Mouse (Mus musculus) MN1 (cell line): ENCODE measurements around the gene Col4a2.

Experiments used
- DNase-seq: peaks from one replicate; pipeline ENCODE4 v3.0.0-alpha.2; 2016; ENCODE audit warnings: low spot score

Gene Col4a2

GRCm38 (mm10) chr8:11296282-11296943 lies 16.2 kb upstream of the Col4a2 start:
- DNase-seq, result no peak

GRCm38 (mm10) chr8:11297141-11297838 lies 15.3 kb upstream of the Col4a2 start:
- DNase-seq, result no peak

DNA sequence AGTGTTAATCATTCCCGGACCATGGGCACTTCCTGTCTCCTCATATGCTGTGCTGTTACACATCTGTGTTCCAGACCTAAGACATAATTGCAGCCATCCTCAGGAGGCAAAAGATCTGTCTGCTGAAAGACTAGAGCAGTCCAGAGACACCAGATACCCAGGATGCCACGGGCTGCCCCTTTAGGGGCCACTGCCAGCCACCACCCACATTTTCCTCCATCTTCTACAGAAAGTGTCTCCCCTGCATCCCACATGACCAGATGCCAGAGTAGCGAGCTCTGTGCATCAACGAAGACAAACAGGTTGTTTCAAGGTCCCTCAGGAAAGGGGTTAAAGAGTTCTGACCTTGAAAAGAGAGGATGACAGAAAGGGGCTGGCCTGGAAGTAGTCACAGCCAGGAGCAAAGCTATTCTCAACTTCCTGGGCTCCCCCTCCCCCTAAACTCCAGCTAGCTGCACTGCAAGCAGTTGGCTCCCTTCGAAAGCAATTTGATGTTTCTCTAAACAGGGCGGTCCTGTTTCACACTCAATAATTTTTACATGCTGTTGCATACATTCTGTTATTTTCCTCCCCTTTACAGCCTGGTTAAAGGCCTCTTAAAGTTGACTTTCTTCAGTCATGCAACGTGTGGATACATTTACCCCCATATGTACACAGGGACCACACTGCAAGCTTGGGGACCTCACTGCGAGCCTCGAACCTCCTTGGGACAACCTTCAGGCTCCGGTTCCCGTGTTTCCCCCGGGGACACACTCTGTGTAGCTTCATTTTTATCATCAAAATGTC lies 13.9 kb upstream of the Col4a2 start:
- DNase-seq, result no peak

- DNase-seq, result no peak
Measured at GRCm38 (mm10) chr8:11299317-11299602, 13.3 kb upstream of the Col4a2 start.

DNA sequence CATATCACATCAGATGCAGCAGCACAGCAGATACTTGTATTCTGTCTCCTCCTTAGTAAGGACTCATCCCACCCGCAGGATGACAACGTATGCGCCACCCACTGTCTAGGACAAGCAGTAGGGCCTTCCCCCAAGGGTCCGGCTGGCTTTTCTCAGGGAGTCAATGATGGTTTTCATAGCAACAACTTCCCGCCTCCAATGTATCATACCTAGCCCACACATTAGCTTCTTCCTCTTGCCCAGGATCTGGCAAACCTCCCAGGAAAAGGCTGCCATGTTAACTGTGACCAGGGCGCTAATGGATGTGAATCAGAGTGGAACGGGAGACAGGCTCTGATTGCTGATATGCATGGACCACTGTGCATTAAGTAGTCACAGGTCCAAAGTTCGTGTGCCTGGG lies 12.2 kb upstream of the Col4a2 start:
- peak; percentile 82 for DNase-seq

DNA sequence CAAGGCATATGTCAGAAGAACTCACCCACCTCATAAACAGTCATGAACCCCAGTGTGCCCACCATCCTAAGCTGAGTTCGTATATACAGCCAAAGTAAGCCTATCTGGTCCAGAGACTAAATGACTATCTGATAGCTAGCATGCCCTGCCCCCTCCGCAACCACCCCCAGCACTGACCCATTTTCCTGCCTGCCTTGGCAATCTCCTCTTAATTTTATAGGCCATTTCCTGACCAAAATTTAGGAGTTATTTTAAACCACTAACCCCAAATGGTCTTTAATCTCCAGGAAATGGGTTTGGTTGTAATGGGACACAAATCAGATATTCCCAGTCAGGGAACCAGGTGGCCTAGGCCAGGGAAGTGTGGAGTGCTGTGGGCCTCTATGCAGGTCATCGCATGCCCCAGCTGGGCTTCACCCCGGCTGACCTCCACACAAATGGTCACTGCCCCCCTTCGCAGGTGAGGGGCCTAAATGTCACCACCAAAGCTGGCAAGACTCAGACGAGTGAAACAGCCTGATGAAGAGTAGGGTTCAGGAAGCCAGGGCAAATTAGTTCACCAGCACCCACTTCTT lies 8.5 kb upstream of the Col4a2 start:
- DNase-seq, result no peak

DNA sequence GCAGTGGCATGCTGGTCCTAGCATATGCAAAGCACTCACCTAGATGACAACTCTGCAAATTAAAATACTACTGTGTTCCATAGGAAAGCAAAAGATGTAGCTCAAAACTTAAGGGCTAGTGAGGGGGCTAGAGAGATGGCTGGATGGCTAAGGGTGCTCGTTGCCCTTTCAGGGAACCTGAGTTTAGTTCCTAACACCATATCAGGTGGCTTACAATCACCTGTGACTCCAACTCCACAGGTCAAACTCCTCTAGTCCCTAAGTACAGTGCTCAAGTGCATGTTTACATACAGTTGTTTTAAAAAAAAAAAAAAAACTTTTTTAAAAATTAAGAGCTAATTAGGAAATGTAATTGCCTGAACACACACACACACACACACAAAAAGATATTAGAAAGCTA lies 7.1 kb upstream of the Col4a2 start:
- DNase-seq, result no peak

DNA sequence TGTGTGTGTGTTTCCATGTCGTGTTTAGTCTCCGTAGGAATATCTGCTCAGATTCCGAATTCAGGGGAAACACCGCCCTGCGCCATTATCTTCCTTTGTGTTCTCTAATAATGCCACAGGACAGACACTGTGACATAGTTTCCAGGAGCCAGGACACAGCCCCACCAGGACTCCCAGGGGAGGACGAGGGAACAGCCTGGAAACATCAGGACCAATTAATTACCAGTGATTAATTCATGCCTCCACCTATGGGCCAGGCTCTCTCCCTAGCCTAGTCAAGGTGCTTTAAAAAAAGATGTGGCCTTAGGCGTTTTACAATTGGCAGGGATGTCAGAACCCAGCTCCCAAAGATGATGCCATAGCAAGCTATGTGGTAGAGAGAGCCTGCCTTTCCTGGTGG lies 5.2 kb upstream of the Col4a2 start:
- DNase-seq, result no peak

- no peak for DNase-seq
Measured at GRCm38 (mm10) chr8:11308570-11308998, 4.0 kb upstream of the Col4a2 start.

- DNase-seq, result no peak
Measured at GRCm38 (mm10) chr8:11309226-11309625, 3.4 kb upstream of the Col4a2 start.

DNA sequence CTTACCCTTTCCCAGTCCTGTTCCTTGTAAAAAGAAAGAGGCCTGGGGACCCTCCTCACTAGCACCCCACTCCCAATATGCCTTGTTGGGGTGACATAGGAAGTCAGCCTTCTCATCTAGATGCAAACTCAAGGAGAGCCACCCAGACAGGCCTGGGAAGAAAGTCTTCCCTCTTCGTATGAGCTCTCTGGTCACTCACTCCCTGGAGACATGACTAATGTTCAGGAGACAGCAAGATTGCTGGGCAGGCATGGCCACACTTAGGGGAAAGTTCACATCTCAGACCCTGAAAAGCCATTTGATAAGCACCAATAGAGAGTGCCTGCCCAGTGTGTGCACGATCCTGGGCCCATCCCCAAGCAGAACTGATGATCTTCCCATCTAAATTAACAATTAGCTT lies 2.6 kb upstream of the Col4a2 start:
- no peak for DNase-seq

DNA sequence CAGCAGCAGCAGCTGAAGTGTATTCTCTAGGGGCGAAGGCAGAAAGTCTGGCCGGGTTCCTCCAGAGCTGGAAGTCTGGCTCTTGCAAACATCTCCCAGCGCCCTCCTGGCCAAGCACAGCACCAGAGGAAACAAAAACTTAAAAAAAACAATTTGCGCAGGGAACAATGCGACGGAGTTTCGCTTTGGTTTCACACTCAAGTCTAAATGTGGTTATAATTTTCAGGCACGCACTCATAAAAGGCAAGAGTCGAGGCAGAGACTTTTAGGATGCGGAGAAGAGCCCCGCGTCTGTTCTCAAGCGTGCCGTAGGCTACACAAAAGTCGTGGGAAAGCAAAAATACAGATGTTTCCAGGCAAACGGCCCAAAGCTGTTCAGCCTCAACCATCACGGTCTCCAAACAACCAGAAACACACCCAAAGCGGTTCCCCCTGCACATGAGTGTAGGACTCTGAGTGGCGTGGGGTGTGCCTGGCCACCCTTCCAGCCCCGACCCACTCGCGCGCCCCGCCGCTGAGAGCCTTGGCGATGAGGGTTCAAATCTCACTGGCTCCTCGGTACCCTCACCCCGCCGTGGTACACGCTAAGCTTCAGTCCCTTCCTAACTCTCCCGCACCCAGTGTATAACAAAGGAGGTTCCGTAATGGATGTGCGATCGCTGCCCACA lies 790 bp upstream of the Col4a2 start:
- no peak for DNase-seq

DNA sequence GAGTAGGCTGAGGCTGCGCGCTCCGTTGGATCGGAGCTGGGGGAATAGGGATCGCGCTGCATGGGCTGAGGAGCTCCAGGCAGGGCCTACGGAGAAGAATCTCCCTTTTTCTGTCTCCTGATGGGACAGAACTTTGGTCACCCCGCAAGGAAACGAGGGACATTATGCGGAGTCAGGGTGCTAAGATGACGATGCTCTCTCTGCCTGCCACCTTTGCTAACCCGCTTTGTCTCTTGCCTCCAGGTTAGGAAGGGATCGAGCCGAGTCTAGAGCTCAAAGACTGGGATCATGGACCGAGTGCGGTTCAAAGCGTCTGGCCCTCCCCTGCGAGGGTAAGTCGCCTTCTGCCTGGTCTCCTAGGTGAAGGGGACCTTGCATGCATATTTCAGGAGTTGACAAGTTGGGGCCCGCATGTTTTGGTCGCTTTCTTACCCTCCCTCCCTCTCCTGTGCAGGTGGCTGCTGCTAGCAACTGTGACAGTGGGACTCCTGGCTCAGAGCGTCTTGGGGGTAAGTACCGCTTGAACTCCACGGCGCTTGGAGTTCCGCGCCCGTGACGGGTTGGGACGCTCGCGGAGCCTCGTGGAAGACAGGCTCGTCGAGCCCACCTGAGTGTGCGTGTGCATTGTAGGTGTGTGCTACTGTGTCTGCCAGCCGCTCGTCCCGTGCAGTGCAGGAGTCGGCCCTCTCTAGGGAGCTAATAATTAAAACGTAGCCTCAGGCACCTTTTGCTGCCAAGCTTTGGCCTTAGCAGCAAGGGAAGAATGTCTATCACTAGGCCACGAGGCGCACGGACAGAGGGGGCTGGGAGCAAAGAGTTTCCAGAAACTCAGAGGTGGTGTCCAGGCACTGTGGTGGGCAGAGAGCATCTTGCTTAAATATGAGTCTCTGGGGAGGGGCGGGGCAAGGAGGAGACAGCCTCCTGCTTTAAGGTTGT lies 839 bp downstream of the Col4a2 start:
- no peak for DNase-seq

DNA sequence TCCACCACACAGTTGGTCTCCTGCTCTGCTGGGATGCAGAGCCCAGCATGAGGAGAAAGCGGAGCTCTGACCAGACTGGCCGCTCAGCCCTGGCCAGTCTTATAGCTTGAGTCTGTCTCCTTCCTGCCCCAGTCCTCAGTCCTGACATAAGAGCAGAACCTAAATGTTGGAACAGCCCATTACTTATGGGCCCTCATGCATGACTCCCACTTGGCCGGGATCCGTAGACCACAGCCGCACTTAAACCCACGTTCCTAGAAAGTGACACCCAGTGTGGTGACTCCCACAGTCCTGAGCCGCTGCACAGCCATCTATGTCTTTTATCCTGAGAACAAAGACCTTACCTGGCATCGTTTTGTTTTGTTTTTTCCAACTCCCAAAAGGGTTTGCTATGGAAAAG lies 2.0 kb downstream of the Col4a2 start:
- no peak for DNase-seq

DNA sequence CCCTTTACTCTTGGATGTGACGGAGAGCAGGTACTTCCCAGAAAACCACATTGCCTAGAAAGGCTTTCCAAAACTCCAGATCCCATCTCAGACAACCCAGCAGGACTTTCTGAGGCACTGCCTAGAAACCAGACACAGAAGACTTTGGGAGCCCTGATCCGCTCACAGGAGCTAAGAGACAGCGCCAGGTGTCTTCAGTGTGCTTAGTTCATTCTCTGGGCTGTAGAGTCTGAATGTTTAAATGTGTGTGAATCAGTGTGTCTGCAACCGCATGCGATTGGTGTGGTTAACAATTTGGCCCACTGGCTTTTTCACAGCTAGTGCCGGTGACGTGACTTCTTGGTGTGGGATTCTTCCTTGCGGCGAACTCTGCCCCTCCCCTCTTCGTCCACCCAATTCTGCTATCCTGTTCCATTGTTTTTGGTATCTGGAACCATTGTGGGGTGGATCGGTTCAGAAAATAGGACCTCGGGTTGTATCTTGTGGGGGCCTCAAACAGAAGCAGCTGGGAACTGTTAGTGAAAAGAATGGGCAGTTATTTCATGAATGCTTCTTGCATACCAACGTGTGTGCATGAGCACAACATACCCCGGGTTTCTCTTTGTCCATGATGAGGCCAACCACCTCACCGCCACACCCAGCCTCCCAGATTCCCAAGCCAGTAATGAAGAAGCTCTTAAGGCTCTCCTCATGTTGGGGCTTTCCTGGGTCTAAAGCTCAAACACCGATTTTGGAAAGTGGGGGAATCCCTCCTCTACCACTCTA lies 2.8 kb downstream of the Col4a2 start:
- no peak for DNase-seq

DNA sequence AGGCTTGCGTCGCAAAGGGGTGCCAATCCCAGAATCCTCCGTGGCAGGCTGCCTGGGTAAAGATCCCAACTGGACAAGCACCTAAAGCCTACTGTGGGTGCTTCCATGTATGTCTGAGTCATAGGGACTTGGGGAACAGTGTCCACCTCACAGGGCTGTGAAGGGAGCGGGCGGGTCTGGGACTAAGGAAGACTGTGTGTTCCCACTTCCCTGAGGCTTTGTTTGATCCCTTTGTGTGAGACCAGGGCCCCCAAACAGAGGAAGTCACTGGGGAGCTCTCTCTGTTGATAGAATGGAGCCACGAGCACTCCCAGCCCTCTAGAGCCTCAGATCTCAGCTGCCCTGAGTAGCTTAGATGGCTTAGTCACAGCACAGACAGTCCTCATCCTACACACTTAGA lies 3.5 kb downstream of the Col4a2 start:
- DNase-seq, result no peak

- no peak for DNase-seq
Measured at GRCm38 (mm10) chr8:11319405-11319804, 6.8 kb downstream of the Col4a2 start.

- no peak for DNase-seq
Measured at GRCm38 (mm10) chr8:11321841-11322240, 9.2 kb downstream of the Col4a2 start.

DNA sequence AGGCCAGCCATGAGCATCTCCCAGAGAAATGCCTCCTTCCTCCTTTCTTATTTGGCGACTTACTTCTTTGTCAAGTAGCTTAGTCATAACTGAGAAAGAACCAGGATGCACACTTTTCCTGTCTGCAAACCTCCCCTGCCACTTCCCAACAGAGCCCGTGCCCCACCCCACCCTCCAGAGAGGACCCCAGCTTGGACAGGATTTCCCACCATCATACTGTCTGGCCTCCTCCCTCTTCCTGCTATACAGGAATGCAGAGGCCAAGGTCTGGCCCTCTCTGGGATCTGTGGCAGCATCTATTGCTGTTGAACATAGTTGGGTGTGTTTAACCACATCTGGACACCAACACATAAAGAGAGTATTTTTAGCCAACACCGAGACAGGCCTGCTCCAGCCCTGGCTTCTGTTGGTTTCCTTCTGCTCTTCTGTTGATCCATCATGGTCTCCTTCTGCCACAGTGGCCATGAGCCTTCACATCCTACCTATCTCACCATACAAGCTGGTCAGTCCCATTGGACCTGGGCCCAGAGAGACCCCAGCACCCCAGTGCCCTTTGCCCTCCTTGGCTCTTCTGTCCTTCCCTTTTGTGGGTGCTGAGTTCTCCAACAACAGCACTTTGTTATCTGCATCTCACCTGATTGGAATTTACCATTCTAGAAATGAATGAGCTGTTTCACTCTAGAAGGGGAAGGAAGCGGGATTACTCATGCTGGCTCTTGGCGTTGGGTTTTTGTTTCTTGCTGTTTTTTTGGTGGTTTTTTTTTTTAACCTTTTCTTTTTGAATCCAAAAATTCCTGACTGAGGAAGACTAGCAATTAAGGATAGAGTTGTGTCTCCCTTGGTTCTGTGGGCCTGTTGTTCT lies 10.3 kb downstream of the Col4a2 start:
- no peak for DNase-seq

GRCm38 (mm10) chr8:11323681-11324080 lies 11.1 kb downstream of the Col4a2 start:
- DNase-seq, result no peak
